Mouse (Mus musculus): ENCODE results near the gene Rere. TPM values are rescaled to one million over a fixed set of nuclear protein-coding genes. Genes with fewer than 3 reads are reported as not detected.
"Not testable (repeated sequence)": the region's sequence is repeated elsewhere in the genome, so short reads cannot be mapped to it uniquely, and the experiment has no call there.

Gene Rere
- polyA plus RNA-seq, 1 experiment from 2014 or later, result 29.0 TPM

DNA sequence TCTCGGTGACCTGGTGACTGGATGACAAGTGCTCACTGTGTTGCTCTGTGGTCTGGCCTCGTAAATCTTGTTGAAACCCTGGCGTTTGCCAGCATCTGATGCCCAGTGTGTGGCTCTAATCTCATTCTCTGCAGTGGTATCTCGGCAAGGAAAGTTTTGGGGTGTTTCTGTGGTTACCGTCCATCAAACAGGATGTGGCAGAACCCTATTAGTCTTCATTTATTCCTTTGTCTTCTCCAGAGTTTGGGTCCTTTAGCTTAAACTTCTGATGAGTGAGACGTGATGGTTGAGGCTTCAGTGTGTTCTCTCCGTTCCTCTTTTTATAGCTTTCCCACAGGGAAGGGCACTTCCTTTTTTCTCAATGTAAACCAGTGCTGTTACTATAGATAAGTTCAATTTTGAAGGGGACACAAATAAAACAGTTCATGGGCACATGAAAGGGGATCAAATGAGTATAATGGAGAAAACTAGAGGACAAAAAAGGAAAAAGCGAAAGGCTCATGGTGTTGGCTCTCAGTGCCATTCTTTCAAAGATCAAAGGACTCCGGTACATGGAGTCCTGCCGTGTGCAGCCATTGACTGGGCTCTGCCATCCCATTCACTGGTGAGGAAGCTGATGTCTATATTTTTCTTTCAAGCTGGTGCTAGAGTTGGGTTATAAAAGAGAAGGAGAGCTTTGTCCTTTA is 191.4 kb downstream of the Rere start:
- peaks cover 4% of the 10 kb centered on the region; the same call in 1 of the 2 replicates for H3K4me1 ChIP-seq (ENCODE audit: control insufficient read depth, insufficient read depth, low read length)
- peak; percentile 67; the same call in 1 of the 2 replicates for ATAC-seq
- H3K36me3 ChIP-seq (ENCODE audit: control insufficient read depth, insufficient read depth, low read length), result peaks cover 10% of the 10 kb centered on the region
- no peak overlapping the region for H3K9ac ChIP-seq (ENCODE audit: low read depth, low read length)
- WGBS, result 8% methylated on average over 10 of the region's 10 CpGs
- no peaks in the 10 kb centered on the region for H3K27me3 ChIP-seq (ENCODE audit: control insufficient read depth, insufficient read depth, low read depth, low read length)
- no peak overlapping the region for H3K4me3 ChIP-seq (ENCODE audit: low read depth, low read length)
- H3K9me3 ChIP-seq (replicated peaks; ENCODE audit: control insufficient read depth, low read length, poor library complexity, severe bottlenecking), result no peaks in the 10 kb centered on the region
- H3K27ac ChIP-seq (ENCODE audit: low read length), result peak overlapping the region; percentile 47
- no peak overlapping the region for H3K4me2 ChIP-seq (ENCODE audit: low read length)

DNA sequence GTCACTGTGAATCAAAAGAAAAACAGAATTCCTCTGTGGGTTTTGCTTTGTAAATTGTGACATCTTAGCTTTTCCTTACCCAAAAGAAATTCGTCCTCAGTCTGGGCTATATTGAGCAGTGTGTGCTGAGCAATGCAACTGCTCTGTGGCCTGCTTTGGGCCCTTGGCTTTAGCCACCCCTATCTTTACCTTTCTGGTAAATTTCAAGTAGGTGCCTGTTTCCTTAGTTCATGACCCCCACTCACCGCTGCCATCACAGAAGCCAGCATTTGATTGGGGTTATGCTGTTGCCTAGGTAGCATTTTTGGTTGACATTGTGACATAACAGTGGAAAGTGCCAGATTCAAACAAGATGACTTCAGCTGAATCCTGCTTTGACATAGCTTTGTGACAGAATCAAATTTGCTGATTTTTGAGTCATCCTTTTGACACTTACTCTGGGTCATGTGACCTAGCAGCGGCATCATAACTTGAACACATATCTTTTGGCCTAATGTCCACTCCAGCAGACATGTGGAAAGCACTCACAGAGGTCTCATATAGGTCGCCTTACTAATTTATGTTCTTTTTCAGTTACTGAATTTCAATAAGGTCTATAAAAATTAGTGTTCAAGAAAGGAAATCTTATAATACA is 192.1 kb downstream of the Rere start:
- no peak overlapping the region for H3K4me3 ChIP-seq (ENCODE audit: low read depth, low read length)
- peak overlapping the region; percentile 0; the same call in 1 of the 2 replicates for H3K27ac ChIP-seq (ENCODE audit: low read length)
- no peaks in the 10 kb centered on the region for H3K27me3 ChIP-seq (ENCODE audit: control insufficient read depth, insufficient read depth, low read depth, low read length)
- peaks cover 13% of the 10 kb centered on the region for H3K36me3 ChIP-seq (ENCODE audit: control insufficient read depth, insufficient read depth, low read length)
- 52% methylated on average over 4 of the region's 4 CpGs for WGBS
- peaks cover 3% of the 10 kb centered on the region; the same call in 1 of the 2 replicates for H3K4me1 ChIP-seq (ENCODE audit: control insufficient read depth, insufficient read depth, low read length)
- H3K9ac ChIP-seq (ENCODE audit: low read depth, low read length), result no peak overlapping the region
- H3K9me3 ChIP-seq (replicated peaks; ENCODE audit: control insufficient read depth, low read length, poor library complexity, severe bottlenecking), result no peaks in the 10 kb centered on the region
- no peak for ATAC-seq
- no peak overlapping the region for H3K4me2 ChIP-seq (ENCODE audit: low read length)

DNA sequence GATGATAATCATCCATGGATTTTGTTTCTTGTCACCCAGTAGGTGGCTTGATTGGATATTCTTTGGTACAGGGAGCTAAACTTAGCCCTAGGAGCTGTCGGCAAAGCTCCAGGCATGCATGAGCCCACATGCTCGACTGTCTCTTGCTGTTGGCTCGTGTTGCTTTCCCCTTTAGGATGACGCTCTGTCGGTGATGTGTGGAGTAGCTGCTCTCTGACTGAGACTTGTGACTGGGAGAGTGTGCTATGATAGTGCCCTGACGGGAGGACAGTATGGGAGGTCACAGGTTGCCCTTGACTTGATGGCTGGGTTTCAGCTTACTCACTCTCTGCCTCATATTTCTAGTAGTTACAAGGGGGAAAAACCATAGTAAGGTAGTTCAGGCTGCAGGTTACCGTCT is 192.6 kb downstream of the Rere start:
- Histone ChIP-seq H3K4me3 (ENCODE audit: low read depth, low read length) (no peak overlapping the region), H3K4me1 (ENCODE audit: control insufficient read depth, insufficient read depth, low read length) (peaks cover 3% of the 10 kb centered on the region; the same call in 1 of the 2 replicates), H3K27me3 (ENCODE audit: control insufficient read depth, insufficient read depth, low read depth, low read length) (no peaks in the 10 kb centered on the region), H3K4me2 (ENCODE audit: low read length) (no peak overlapping the region), H3K36me3 (ENCODE audit: control insufficient read depth, insufficient read depth, low read length) (peaks cover 13% of the 10 kb centered on the region), H3K27ac (ENCODE audit: low read length) (0 out of 2 replicates have a peak overlapping the region, but pooled peaks have one; percentile 41), H3K9me3 (replicated peaks; ENCODE audit: control insufficient read depth, low read length, poor library complexity, severe bottlenecking) (no peaks in the 10 kb centered on the region), H3K9ac (ENCODE audit: low read depth, low read length) (no peak overlapping the region)
- no peak for ATAC-seq
- WGBS, result 54% methylated on average over 7 of the region's 7 CpGs

DNA sequence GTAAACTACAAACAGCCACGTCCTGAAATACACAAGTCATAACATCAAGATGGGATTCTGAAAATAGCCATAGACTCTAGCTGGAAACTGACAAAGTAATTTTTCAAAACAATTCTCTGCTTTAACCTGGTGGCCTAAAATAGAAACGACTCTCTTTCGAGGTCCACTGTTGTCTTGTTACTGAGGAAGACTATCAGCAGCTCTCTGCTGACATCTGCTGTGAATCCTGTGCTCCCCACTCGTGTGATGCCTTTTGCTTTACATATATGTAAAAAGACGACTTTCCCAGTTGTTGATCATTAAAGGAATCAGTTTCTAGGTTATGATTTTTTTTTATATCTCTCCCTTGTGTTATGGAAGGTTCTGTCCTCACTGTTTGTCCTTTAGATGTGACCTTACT is 194.8 kb downstream of the Rere start:
- peaks cover 8% of the 10 kb centered on the region for H3K36me3 ChIP-seq (ENCODE audit: control insufficient read depth, insufficient read depth, low read length)
- no peak overlapping the region for H3K27ac ChIP-seq (ENCODE audit: low read length)
- ATAC-seq, result no peak

DNA sequence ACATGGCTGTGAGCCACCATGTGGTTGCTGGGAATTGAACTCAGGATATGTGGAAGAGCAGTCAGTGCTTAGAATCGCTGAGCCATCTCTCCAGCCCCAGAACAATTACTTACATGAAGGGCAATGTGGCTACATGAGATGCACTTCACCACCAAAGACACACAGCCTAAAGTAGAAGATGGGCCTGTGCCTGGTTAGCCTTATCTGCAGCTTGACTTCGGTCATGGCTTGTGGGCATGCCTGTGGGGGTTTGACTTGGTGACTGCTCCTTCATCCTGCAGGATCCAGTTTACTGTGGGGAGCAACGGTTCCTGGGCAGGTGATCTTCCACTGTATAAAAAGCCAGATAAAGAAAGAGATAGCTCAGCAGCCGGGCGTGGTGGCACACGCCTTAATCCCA is 196.6 kb downstream of the Rere start:
- no peaks in the 10 kb centered on the region; the same call in 1 of the 2 replicates for H3K4me1 ChIP-seq (ENCODE audit: control insufficient read depth, insufficient read depth, low read length)
- WGBS, result 95% methylated on average over 6 of the region's 6 CpGs
- H3K4me2 ChIP-seq (ENCODE audit: low read length), result no peak overlapping the region
- H3K27ac ChIP-seq (ENCODE audit: low read length), result no peak overlapping the region
- peaks cover 8% of the 10 kb centered on the region for H3K36me3 ChIP-seq (ENCODE audit: control insufficient read depth, insufficient read depth, low read length)
- no peaks in the 10 kb centered on the region for H3K9me3 ChIP-seq (replicated peaks; ENCODE audit: control insufficient read depth, low read length, poor library complexity, severe bottlenecking)
- H3K4me3 ChIP-seq (ENCODE audit: low read depth, low read length), result no peak overlapping the region
- ATAC-seq, result no peak
- H3K27me3 ChIP-seq (ENCODE audit: control insufficient read depth, insufficient read depth, low read depth, low read length), result no peaks in the 10 kb centered on the region
- no peak overlapping the region for H3K9ac ChIP-seq (ENCODE audit: low read depth, low read length)

More for the DNA sequence above, 194.8 kb downstream of the Rere start:
- WGBS, result 50% methylated on average over 5 of the region's 5 CpGs
- no peak overlapping the region for H3K4me2 ChIP-seq (ENCODE audit: low read length)
- H3K9me3 ChIP-seq (replicated peaks; ENCODE audit: control insufficient read depth, low read length, poor library complexity, severe bottlenecking), result no peaks in the 10 kb centered on the region
- H3K4me3 ChIP-seq (ENCODE audit: low read depth, low read length), result no peak overlapping the region
- peaks cover 3% of the 10 kb centered on the region; the same call in 1 of the 2 replicates for H3K4me1 ChIP-seq (ENCODE audit: control insufficient read depth, insufficient read depth, low read length)
- no peaks in the 10 kb centered on the region for H3K27me3 ChIP-seq (ENCODE audit: control insufficient read depth, insufficient read depth, low read depth, low read length)
- H3K9ac ChIP-seq (ENCODE audit: low read depth, low read length), result no peak overlapping the region

DNA sequence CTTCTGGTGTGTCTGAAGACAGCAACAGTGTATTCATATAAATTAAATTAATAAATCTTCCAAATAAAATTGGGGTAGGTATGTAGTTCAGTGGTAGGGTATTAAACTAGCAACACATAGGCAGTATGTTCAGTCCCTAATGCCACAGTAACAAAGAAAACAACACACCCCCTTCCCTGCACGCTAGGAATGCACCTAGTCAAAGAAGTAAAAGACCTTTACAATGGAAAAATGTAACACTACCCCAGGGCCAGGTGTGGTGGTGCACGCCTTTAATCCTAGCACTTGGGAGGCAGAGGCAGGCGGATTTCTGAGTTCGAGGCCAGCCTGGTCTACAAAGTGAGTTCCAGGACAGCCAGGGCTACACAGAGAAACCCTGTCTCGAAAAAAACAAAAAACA is 201.6 kb downstream of the Rere start:
- not testable (repeated sequence) for H3K36me3 ChIP-seq (ENCODE audit: control insufficient read depth, insufficient read depth, low read length); H3K4me3 ChIP-seq (ENCODE audit: low read depth, low read length)

DNA sequence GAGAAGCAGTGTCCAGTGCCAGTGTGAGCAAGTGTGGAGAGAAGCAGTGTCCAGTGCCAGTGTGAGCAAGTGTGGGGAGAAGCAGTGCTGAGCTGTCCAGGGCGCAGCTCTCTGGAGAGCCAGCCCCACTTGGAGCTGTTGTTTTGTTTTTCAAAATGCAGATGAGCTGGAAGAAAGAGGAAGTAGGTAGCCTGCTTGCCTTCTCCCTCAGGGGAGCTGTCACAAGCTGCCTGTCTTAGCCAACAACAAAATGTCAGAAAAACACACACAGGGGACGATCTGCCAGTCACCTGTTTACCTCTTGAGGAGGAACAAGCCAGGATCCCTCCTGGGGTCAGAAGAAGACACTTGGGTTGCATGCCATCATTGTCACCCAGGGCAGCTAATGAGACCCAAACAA is 204.7 kb downstream of the Rere start:
- Histone ChIP-seq H3K36me3 (ENCODE audit: control insufficient read depth, insufficient read depth, low read length) (no peaks in the 10 kb centered on the region), H3K4me1 (ENCODE audit: control insufficient read depth, insufficient read depth, low read length) (peaks cover 35% of the 10 kb centered on the region), H3K4me2 (ENCODE audit: low read length) (no peak overlapping the region), H3K9ac (ENCODE audit: low read depth, low read length) (no peak overlapping the region), H3K27ac (ENCODE audit: low read length) (no peak overlapping the region), H3K27me3 (ENCODE audit: control insufficient read depth, insufficient read depth, low read depth, low read length) (no peaks in the 10 kb centered on the region), H3K9me3 (replicated peaks; ENCODE audit: control insufficient read depth, low read length, poor library complexity, severe bottlenecking) (no peaks in the 10 kb centered on the region), H3K4me3 (ENCODE audit: low read depth, low read length) (no peak overlapping the region)
- no peak for ATAC-seq
- 53% methylated on average over 2 of the region's 2 CpGs for WGBS

More for the DNA sequence above, 201.6 kb downstream of the Rere start:
- H3K27ac ChIP-seq (ENCODE audit: low read length); H3K27me3 ChIP-seq (ENCODE audit: control insufficient read depth, insufficient read depth, low read depth, low read length); H3K9ac ChIP-seq (ENCODE audit: low read depth, low read length); ATAC-seq; H3K9me3 ChIP-seq (replicated peaks; ENCODE audit: control insufficient read depth, low read length, poor library complexity, severe bottlenecking); H3K4me2 ChIP-seq (ENCODE audit: low read length): not testable (repeated sequence)
- 91% methylated on average over 5 of the region's 5 CpGs for WGBS
- H3K4me1 ChIP-seq (ENCODE audit: control insufficient read depth, insufficient read depth, low read length), result peaks cover 14% of the 10 kb centered on the region

DNA sequence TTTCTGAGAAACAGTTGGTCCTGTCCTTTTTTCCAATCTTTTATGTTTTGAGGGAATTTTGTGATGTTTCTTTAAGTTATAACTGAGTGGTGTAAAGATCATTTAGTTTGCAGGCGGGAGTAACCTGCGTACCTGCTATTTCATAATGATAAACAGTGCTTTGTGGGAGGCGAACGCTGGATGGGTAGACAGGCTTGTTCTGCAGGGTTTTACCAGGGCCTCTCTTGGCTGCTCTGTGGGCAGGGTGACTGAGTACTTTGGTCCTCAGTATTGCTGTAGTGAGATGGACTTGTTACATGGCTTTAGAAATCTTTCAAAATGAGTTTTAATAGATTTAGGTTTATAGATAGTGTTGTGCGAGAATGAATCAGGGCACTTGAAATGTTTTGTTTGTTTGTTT is 205.7 kb downstream of the Rere start:
- no peaks in the 10 kb centered on the region for H3K36me3 ChIP-seq (ENCODE audit: control insufficient read depth, insufficient read depth, low read length)
- no peak overlapping the region for H3K4me3 ChIP-seq (ENCODE audit: low read depth, low read length)
- no peak overlapping the region for H3K27ac ChIP-seq (ENCODE audit: low read length)
- no peaks in the 10 kb centered on the region for H3K9me3 ChIP-seq (replicated peaks; ENCODE audit: control insufficient read depth, low read length, poor library complexity, severe bottlenecking)
- no peaks in the 10 kb centered on the region for H3K27me3 ChIP-seq (ENCODE audit: control insufficient read depth, insufficient read depth, low read depth, low read length)
- no peak overlapping the region for H3K4me2 ChIP-seq (ENCODE audit: low read length)
- no peak overlapping the region for H3K9ac ChIP-seq (ENCODE audit: low read depth, low read length)
- no peak for ATAC-seq
- 72% methylated on average over 5 of the region's 5 CpGs for whole genome bisulfite sequencing
- H3K4me1 ChIP-seq (ENCODE audit: control insufficient read depth, insufficient read depth, low read length), result peaks cover 35% of the 10 kb centered on the region

DNA sequence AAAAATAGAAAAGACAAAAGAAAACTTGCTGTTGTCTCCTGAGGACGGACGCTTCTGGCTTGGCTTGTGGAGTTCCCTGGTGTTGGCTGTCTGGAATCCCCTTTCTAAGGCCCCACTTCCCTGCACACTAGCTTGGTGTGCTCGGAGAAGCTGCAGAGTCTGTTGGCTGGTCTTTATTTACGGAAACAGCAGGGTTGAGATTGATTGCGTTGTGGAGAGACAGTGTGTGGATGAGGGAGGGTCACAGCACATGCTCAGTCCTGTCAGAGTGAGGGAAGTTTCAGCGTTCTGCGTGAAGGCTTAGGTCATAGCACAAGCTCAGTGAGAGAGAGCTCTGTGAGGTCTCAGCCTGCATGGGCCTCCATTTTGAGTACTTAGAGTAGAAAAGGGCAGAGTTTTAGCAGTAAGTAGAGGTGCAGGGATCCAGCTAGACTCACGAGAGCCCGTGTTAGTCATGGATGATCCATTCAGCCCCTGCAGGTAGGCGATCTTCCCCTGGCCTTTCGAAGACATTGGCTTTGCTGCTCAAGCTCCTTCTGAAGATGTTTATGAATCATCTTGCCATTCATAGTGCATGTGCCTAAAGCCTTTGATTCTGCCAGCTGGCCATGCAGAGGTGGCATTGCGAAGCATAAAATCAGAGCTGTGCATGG is 206.8 kb downstream of the Rere start:
- peak overlapping the region; percentile 64 for H3K9ac ChIP-seq (ENCODE audit: low read depth, low read length)
- no peaks in the 10 kb centered on the region for H3K36me3 ChIP-seq (ENCODE audit: control insufficient read depth, insufficient read depth, low read length)
- peak overlapping the region; percentile 87 for H3K27ac ChIP-seq (ENCODE audit: low read length)
- peak; percentile 97 for ATAC-seq
- H3K4me2 ChIP-seq (ENCODE audit: low read length), result peak overlapping the region; percentile 81
- WGBS, result 13% methylated on average over 12 of the region's 12 CpGs
- no peaks in the 10 kb centered on the region for H3K27me3 ChIP-seq (ENCODE audit: control insufficient read depth, insufficient read depth, low read depth, low read length)
- H3K4me1 ChIP-seq (ENCODE audit: control insufficient read depth, insufficient read depth, low read length), result peaks cover 35% of the 10 kb centered on the region
- no peaks in the 10 kb centered on the region for H3K9me3 ChIP-seq (replicated peaks; ENCODE audit: control insufficient read depth, low read length, poor library complexity, severe bottlenecking)
- peak overlapping the region; percentile 45 for H3K4me3 ChIP-seq (ENCODE audit: low read depth, low read length)
